Mouse (Mus musculus) G1E (cell line): ENCODE data around the gene Tpm3.

Source experiments
- CTCF ChIP-seq: IDR thresholded peaks from 2 replicates; pipeline ENCODE4 v1.5.1; 2012; ENCODE audit warnings: low read depth, low read length, inconsistent platforms, mixed read lengths
- GATA1 ChIP-seq: IDR thresholded peaks from 2 replicates; pipeline ENCODE4 v1.6.1; 2012; ENCODE audit warnings: borderline replicate concordance, low read length, inconsistent platforms, mixed read lengths

DNA sequence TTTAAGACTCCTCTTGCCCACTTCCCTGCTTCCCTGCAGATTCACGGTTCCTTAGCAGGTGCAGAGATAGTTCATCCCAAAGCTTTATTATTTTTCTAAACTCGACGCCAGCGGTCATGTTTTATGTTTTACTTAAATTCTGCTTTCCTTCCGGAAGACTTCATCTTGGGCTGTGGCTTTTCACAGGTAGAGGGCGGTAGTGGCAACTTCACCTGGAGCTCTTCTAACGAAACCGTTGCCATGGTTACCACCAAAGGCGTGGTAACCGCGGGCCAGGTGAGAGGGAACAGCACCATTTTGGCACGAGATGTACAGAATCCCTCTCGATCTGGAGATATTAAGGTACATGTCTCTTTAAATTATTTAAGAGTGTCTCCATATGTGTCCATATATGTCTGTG lies 64.2 kb downstream of the Tpm3 start:
- TF ChIP-seq GATA1 (no peak), CTCF (no peak)
